Mouse (Mus musculus) frontal cortex, adult 2 months (tissue): ENCODE results near the gene Cd109. TPM values are rescaled to one million over a fixed set of nuclear protein-coding genes. Genes with fewer than 3 reads are reported as not detected.

Source experiments
- DNase-seq, 2 experiments: peaks; one replicate each; pipeline ENCODE4 v3.0.0; 2022; ENCODE audit warnings: low spot score in 1 of 2; ENCODE audit errors: extremely low spot score in 1 of 2
- polyA plus RNA-seq: library from polyadenylated mRNA; depleted of rRNA; stranded (reverse); fragments of >200 nt; gene quantifications from 2 replicates; pipeline ENCODE4 v1.2.3, GENCODE M21; 2012; rRNA removed

Gene Cd109
- polyA plus RNA-seq, 1 experiment = 0.22 TPM

DNA sequence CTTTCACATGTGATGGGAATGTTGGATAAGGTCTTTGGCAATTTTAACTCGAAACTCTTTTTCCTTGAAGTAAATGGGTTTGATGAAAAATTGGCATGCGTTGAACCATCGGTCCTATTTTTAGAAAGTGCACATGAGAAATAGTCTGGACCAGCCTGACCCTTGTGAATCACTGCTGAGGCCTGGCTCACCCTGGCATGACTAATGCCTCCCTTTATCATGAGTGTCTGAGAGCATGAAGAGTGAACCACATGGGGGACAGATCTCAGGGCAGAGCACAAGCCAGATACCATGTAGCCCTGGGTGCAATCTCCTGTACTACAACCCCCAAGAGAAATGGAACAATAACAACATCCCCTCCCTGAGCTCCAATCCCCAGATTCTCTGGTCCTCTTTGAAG, 18.6 kb downstream of the Cd109 start:
- DNase-seq = no peak

DNA sequence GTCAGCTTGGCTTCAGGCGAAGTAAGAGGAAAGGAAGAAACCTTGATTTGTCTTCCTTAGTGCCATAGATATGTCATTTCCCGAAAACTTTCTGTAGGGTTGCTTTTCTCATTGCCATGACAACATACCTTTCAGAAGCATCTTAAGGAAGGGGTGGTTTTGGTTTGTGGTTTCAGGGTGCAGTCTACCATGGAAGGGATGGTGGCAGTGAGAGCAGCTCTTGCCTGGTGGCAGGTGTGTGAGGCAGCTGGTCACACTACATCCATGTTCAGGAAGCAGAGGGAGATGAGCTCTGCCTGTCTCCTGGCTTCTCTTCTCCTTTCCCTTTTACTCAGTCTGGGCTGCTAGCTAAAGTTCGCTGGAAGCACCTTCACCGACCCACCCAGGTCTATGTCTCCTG, 26.0 kb downstream of the Cd109 start:
- DNase-seq = no peak

GRCm38 (mm10) chr9:78646008-78646777, 30.8 kb downstream of the Cd109 start:
- DNase-seq = peak in 1 of 2 experiments; percentile 72

- no peak for DNase-seq
Measured at GRCm38 (mm10) chr9:78648641-78649040, 33.3 kb downstream of the Cd109 start.

DNA sequence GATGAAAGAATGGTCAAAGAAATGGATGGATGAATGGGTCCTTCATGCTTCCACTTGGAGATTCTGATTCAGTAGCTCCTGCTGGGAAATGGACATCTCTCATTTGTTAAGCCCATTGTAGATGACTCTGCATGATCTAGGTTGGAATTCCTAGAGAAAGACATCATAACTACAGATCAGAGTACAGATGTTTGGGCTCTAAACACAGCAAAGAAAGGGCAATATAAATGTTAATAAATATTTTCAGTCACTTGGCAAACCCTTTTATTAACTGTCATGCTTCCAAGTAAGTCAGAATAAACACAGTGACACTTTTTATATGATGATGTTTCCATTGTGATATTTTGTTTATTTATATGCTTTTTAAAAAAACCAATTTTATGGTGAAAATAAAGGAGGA, 34.1 kb downstream of the Cd109 start:
- DNase-seq = no peak

DNA sequence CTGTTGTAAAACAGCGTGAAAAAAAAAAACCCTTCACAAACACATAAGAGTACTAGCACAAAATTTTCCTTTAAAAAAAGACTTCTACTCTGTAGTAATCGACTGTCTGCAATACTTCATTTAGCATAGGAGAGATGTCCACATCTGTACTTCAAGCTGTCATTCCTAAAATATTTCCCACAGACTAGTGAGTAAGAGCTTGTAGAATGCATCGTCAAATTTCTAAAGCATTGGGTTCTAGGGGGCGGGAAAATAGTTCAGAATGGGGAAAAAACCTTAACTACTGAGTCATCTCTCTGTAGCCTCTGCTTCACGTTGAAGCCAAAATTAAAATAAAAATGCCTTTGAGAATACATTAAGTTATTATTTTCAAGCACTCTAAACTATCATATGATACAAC, 42.2 kb downstream of the Cd109 start:
- peak in 1 of 2 experiments; percentile 3 for DNase-seq

GRCm38 (mm10) chr9:78671446-78671985, 56.2 kb downstream of the Cd109 start:
- DNase-seq = no peak

- DNase-seq = peak; percentile 14 to 81
Measured at GRCm38 (mm10) chr9:78700691-78701090, 85.3 kb downstream of the Cd109 start.

DNA sequence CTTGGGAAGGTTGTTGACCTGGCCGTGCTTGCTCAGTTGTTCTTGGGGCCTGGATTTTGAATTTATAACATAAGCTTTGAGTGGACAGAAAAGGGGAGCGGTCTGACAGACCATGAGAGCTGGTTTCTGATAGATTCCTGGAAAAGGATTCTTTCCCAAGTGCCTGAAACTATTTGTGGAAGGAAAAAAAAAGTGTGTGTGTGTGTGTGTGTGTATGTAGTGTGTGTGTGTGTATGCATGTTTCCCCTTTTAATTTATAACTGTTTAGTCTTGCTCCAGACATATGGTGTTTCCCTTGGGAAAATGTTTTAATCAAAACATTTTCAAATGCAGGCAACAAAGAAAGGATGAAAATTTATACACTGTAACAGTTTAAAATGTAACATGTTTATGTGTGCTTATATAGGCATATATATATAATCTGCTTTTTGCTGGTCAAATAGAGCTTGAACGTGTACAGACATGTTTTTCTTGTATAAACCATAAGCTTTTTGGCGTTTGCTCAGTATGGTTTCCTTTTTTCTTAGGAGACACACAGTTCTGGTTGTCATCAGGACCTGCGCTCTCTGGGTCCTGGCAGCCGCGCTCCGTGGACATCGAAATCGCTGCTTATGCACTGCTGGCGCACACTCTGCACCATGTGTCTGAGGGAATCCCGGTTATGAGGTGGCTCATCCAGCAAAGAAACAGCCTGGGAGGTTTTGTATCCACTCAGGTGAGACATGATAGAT, 87.3 kb downstream of the Cd109 start:
- no peak for DNase-seq

- DNase-seq = no peak
Measured at GRCm38 (mm10) chr9:78720888-78721798, 105.8 kb downstream of the Cd109 start.

DNA sequence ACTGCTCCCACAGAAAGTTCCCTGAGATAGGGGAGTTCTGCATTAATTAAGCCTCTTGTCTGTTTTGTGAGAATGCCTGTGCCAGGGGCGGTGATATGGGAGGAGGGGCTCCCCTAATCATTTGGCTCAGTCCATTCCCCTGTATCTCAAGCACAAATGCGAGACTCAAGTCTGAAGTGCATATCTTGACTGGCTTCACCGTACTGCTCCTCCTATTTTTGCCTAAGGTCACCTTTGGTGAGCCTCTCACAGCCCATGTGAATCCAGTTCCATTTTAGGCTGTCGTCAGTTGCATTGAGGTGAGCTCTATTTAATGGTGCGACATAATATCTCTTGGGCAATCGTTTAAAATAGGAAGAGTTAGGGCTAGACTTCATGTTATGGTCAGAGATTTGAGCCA, 116.6 kb downstream of the Cd109 start:
- DNase-seq = no peak

GRCm38 (mm10) chr9:78735519-78735918, 120.2 kb downstream of the Cd109 start:
- no peak for DNase-seq

- DNase-seq = no peak
Measured at GRCm38 (mm10) chr9:78742012-78742411, 126.7 kb downstream of the Cd109 start.

DNA sequence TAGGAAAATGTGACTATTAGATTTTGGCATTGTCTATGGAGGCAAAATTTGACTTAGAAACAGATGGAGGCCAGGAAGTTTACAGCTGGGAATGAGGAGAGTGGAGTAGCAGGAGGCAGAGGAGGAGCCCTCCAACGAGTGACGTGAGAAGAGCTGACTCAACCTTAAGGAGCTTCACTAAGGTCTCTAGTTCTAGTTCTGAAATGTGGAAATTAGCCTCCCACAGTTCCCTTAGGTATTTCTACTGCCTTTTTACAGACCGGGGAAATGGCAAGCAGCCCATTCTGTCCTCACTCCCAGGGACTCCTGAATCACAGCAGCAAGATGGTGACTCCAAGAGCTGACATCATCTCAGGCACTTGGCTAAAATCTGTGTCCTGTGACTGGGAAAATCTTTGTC, 134.9 kb downstream of the Cd109 start:
- DNase-seq = peak in 1 of 2 experiments; percentile 8

Other genes starting within 250 kb of the Cd109 start
- 0.18 TPM in 1 of 2 replicates, not detected in the other for gene Dppa5a, start 247.4 kb upstream of the Cd109 start, polyA plus RNA-seq
- 0.06 and 0.08 TPM in 2 replicates for gene Ooep, start 236.8 kb upstream of the Cd109 start, polyA plus RNA-seq
- 0.19 and 0.30 TPM in 2 replicates for gene Ddx43, start 219.8 kb upstream of the Cd109 start, polyA plus RNA-seq
- 0.59 and 0.90 TPM in 2 replicates for gene Cgas, start 172.3 kb upstream of the Cd109 start, polyA plus RNA-seq
- 27.5 and 33.9 TPM in 2 replicates for gene Mto1, start 167.3 kb upstream of the Cd109 start, polyA plus RNA-seq
- gene Gm17324, start 166.8 kb upstream of the Cd109 start, polyA plus RNA-seq = 0.68 and 0.80 TPM in 2 replicates
- 3,478 and 3,677 TPM in 2 replicates for gene Eef1a1, start 126.4 kb upstream of the Cd109 start, polyA plus RNA-seq
- gene Slc17a5, start 27.5 kb upstream of the Cd109 start, polyA plus RNA-seq = 14.7 and 17.1 TPM in 2 replicates